Mouse (Mus musculus): ENCODE measurements around the gene Inpp5b.
"Not testable (repeated sequence)": the region's sequence is repeated elsewhere in the genome, so short reads cannot be mapped to it uniquely, and the experiment has no call there.

Gene Inpp5b

GRCm38 (mm10) chr4:124710776-124711291 is 30.8 kb upstream of the Inpp5b start:
- DNase-seq = peak; percentile 59 to 65

GRCm38 (mm10) chr4:124712618-124713017 is 29.0 kb upstream of the Inpp5b start:
- no peak for DNase-seq

DNA sequence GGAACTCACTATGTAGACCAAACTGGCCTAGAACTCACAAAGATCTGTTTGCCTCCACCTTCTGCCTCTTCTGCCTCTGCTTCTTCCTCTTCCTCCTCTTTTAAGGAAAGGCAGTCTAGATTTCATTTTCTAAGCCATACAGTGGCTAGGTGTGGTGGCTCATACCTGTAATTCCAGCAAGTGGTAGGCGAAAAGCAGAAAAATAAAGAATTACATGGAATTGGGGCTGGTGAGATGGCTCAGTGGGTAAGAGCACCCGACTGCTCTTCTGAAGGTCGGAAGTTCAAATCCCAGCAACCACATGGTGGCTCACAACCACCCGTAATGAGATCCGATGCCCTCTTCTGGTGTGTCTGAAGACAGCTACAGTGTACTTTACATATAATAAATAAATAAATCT is 27.8 kb upstream of the Inpp5b start:
- DNase-seq = not testable (repeated sequence)

- peak; percentile 97 to 98 for DNase-seq
Observed at GRCm38 (mm10) chr4:124714545-124715481, 26.8 kb upstream of the Inpp5b start, which contains the start of gene Sf3a3. TSS of gene Sf3a3 (plus strand) at chr4:124714776.

- DNase-seq = no peak
Observed at GRCm38 (mm10) chr4:124719101-124719500, 22.5 kb upstream of the Inpp5b start.

DNA sequence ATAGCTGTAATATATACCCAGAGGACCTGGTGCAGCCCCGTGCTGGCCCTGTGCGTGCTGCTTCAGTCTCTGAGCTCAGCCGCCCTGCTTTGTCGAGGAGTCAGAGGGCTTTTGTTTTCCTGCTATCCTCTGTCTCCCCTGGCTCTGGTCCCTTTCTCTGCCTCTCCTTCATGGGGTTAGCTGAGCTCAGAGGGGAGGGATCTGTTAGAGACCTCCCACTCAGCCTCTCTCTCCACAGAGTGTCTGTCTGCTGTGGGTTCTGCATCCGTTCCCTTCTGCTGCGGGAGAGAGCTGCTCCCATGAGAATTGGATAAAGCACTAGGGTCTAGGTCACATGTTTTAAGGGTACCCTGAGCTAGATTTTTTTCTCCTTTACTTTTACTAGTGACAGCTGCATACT is 15.5 kb upstream of the Inpp5b start:
- no peak for DNase-seq

- DNase-seq = no peak
Observed at GRCm38 (mm10) chr4:124736952-124737351, 4.7 kb upstream of the Inpp5b start.

- DNase-seq = no peak
Observed at GRCm38 (mm10) chr4:124737486-124737885, 4.2 kb upstream of the Inpp5b start.

DNA sequence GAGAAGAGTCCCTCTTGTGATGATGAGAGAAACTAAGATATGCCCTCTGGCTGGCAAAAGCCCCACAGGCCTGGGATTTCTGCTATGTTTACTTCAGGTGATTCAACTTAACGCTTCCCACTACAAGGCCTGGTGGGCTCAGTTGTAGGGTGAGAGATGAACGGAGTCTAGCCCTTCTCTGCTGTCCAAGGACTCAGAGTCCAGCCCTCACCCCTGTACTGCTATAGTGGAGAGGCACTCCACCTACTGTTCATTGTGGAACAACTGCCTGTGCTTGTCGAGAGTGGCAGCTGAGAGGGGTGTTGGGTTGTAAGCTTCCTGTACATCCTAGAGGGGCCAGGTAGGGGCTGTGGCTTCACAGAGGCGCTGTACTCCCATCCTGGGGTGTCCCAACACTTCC is 3.6 kb upstream of the Inpp5b start:
- no peak for DNase-seq

DNA sequence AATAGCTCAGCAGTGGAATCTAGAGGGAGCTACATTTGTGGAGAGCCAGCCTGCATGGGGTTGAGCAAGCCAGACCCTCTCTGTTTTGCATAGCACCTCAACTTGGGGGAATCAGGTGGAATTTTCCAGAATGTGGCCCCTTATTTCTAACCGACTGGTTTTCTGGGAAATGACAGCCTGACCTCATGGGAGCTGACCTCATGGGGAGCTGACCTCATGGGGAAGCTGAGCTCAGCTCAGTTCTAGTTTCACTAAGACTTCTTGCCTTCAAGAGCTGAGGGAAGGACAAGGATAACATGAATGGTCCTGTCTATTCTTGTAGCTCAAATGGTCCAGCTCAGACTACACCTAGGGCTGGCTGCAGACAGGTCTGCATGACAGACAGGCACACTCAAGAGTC is 2.9 kb upstream of the Inpp5b start:
- DNase-seq = no peak

GRCm38 (mm10) chr4:124742839-124743238 is 1.2 kb downstream of the Inpp5b start:
- DNase-seq = no peak

DNA sequence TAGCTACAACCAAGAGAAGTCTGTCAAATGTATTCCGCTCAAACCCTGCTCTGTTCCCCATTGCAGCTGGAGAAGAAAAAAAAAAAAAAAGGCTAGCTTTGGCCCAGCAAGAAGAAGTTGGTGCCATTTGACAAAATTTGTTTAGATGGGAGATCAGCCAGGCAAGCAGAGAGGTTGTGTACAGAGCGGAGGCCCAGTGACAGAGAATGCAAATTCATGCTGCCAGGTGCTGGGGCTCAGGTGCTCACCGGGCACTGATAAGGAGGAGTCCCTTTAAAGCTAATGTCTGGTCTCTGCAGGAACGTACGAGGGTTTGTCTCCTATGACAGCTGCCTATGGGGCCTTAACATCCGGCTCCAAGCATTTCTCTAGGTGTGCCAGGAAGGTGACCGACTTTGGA is 4.9 kb downstream of the Inpp5b start:
- no peak for DNase-seq

DNA sequence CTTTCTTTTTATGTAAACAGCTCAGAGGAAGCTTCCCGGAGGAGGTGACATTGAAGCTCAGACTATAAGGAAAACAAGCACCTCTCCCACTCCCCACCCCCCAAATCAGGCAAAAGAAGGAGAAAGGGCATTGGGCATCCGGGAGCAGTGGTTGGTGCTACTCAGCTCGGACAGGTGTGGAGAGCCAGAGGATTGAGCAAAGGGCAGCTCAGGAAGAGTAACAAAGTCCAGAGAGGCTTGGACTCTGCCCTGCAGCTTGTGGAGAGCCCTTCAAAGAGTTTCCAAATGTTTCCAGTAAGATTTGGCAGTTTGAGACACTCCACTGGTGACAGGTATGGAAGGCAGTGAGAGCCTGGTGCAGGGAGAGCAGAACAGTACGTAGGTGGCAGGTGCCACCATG is 6.2 kb downstream of the Inpp5b start:
- DNase-seq = no peak

DNA sequence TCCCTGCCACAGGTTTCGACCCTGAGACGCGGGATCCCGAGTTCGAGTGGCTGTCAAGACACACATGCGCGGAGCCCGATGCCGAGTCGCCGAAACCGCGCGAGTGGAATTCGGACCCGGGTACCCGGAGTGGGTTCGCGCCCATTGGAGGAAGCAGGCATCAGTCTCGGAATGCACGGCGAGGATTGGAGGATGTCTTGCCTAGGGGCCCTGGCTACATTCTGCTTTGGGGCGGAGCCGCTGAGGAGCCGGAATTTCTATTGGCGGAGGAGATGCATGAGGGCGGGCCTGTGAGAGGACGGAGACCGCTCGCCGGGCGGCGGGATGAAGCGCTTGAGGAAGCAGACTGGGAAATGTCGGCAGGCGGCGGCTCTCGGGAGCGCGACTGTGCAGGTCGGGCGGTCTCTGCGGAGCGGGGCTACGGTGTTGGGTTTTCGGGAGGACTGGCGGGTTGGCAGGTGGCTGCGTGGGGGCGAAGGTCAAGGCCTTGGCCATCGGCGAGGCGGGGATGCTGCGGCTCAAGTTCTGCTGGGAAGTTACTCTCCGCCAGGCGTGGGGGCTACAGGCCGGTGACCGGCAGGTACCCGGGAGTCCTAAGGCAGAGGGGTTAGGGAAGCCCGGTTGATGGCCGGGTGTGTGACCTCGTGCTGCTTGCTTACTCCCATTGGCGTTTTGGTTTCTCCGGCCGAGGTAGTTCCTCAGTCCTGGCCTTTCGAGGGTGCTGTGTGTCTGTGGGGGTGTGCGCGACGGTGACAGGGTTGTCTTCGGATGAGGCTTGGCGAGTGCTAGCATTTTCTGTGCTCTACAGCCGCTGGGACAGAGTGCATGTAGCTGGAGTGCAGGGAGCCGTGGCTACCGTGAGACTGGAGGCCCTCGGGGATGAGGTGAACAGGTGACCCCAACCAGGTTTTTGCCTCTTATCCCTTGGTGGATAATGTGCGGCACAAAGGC is 9.9 kb downstream of the Inpp5b start:
- peak; percentile 93 to 94 for DNase-seq

GRCm38 (mm10) chr4:124752281-124753199 is 10.9 kb downstream of the Inpp5b start:
- DNase-seq = peak in 1 of 2 experiments; percentile 2

DNA sequence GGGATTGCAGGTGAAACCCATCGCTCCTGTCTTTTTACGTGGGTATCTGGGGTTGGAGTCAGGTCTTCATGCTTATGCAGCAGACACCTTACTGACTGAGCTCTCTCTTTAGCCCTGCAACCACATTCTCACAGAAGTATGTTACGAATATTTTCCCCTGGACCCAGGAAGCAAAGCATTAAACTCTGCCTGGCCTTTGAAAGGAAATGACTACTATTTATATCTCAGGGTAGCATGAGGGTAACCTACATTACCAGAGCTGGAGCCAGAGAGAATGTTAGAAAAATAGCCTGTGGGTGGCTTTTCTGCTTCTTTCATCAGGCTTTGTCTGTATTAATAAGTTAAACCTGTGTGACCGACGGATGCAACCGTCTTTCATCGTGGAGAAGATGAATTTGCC is 13.9 kb downstream of the Inpp5b start:
- no peak for DNase-seq

DNA sequence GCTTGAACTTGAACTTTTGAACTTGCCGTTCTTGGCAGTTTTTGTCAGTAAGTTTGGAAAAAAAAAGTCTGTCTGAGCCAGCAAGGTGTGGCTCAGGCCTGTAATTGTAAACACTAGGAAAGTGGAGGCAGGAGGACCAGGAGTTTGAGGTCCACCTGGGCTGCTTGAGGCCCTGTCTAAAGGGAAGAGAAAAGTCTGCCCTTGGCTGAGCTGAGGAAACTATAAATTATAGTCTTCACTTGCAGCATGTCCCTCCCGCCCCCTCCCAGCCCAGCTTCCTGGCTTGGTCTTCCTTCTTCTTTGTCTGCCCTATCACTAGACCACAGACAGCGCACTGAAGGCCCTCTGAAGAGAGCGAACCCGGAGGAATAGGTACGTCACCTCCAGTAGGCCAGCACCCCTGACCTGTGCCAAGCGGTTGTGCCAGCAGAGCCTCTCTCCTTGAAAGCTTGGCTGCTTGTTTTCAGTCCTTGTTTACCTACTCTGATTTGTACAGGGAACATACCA is 17.7 kb downstream of the Inpp5b start:
- no peak for DNase-seq

DNA sequence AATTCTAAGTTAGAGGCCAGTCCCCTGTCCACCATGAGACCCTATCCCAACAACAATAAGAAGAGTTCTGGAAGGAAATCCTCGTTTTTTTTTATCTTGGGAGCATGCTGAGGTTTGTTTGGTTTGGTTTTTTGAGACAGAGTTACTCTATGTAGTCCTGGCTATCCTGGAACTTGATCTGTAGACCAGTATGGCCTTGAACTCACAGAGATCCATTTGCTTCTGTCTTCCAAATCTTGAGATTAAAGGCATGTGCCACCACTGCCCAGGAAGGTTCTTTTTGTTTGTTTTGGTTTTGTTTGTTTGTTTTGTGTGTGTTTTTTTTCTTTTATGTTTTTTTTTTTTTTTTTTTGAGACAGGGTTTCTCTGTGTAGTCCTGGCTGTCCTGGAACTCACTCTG is 19.6 kb downstream of the Inpp5b start:
- no peak for DNase-seq

DNA sequence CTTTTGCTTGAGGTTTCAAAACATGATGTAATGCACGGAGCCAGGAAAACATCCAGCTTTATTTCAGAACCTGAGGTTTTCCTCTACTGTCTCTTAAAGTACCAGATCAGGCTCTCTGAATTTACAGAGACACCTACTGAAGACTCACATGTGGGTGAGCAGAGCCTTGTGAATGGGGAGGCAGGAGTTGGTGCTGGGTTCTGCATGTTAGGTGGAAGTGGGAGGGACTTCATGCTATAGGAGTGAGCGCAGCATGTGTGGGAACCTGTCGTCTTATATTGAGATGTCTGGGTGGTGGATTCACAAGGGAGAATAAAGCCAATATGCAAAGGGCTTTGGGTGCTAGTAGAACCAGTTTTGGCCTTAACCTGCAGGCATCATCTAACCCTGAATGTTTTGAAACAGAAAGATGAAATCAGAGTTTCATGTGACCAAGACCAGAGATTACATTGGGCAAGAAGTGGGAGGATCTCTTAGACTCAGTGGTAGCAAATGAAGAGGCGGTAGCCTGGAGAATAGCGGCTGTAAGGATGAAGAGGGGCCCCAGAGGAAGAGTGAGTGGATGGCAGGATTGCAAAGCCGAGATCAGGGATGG is 21.3 kb downstream of the Inpp5b start:
- no peak for DNase-seq

DNA sequence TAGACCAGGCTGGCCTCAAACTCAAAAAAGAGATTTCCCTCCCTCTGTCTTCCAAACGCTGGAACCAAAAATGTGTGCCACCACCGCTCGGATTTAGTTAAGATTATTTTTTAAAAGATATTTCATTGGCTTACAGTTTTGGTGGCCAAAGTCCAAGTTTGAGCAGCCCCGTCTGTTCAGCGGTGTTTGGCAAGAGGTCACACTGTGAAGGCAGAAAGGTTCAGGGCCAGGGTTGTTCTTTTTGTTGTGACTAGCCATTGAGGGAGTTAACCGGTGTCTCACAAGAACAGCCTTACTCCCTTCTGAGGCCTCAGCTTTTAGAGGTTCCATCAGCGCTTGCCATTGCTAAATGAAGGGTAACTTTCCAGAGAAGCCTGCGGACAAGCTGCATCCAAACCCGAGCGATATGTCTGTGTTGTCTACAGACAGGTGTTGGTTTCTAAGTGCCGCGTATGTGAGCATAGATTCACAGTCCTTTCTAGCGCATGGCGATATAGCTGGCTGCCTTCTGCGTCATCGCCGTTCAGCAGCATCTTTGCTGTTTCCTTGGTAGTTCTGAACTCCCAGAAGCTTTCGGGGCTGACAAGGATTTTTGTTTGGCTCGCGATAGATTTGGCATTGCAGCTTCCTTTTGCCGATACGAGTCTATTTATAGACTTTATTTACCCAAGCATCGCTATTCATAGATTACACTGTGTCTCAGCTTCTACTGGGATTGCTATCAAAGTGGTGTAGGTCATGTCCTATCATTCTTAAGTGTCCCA is 24.3 kb downstream of the Inpp5b start:
- DNase-seq = no peak

DNA sequence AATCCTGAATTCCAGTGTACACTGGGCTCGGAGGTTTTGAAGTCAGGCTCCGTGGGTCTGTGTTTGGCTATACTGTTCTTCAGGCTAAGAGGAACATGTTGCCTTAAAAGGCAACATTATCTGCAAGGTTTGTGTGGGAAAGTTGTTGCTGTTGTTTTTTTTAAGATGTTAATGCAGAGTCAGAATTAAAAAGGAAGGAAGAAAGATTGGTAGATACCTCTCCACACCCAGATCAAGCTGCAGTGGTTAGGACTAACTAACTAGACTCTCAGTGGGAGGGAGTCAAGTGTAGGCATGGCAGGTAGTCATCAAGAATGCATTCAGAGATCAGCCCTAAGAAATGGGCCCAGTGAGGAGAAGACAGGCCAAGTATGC is 24.9 kb downstream of the Inpp5b start:
- DNase-seq = no peak
